Mouse (Mus musculus) heart, adult 2 months (tissue): ENCODE data around the gene Gm3233.

Experiments used
- CTCF ChIP-seq: fragments of 200-600 bp; IDR thresholded peaks from 2 replicates; pipeline ENCODE4 v1.8.1; 2022; ENCODE audit warnings: antibody characterized with exemption, mild to moderate bottlenecking, moderate library complexity
- EP300 ChIP-seq: fragments of 200-500 bp; IDR thresholded peaks from 2 replicates; pipeline ENCODE4 v1.6.1; 2011; ENCODE audit warnings: low read depth, low read length, control low read depth; ENCODE audit not compliant: insufficient read depth
- POLR2A ChIP-seq: fragments of 200-500 bp; IDR thresholded peaks from 2 replicates; pipeline ENCODE4 v1.6.1; 2011; ENCODE audit warnings: mild to moderate bottlenecking, low read depth, low read length, control low read depth; ENCODE audit not compliant: insufficient read depth

- TF ChIP-seq EP300 = no peak
- no peak for TF ChIP-seq CTCF
- no peak for TF ChIP-seq POLR2A
These were observed 20.6 kb downstream of the Gm3233 start for GRCm38 (mm10) chr10:77738929-77739328.
